Mouse (Mus musculus) urinary bladder, adult 2 months (tissue): Measurements from ENCODE around the gene Mrpl4. TPM values are rescaled to one million over a fixed set of nuclear protein-coding genes. Genes with fewer than 3 reads are reported as not detected.
"Not testable (repeated sequence)": the region's sequence is repeated elsewhere in the genome, so short reads cannot be mapped to it uniquely, and the experiment has no call there.

Source experiments
- DNase-seq: peaks from one replicate; pipeline ENCODE4 v3.0.0; 2022; ENCODE audit warnings: low spot score
- polyA plus RNA-seq: library from polyadenylated mRNA; depleted of rRNA; stranded (reverse); fragments of >200 nt; gene quantifications from 2 replicates; pipeline ENCODE4 v1.2.3, GENCODE M21; 2012

Mrpl4 gene
- polyA plus RNA-seq, 1 experiment: 78.8 TPM

GRCm38 (mm10) chr9:20986952-20987686 lies 15.4 kb upstream of the Mrpl4 start:
- no peak for DNase-seq

- DNase-seq: no peak
Observed at GRCm38 (mm10) chr9:20987953-20988352, 14.6 kb upstream of the Mrpl4 start.

DNA sequence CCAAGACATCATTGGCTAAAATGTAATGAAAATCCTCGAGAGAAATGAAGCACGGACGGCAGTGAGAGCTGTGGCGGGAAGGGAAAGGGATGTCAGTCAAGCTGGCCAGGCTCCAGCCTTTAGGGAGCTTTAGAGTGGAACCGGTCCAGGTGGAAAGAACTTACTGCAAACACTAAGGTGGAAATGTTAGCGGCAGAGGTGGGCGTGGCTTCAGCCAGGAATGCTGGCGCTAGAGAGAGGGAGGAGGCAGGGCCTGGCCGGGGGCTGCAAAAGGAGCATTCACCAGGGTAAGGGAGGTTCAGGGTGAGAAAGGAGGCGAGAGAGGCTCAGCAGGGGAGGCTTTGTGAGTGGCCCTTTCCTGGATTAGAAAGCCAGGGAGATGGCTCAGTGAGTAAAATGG lies 11.7 kb upstream of the Mrpl4 start:
- no peak for DNase-seq

- DNase-seq: no peak
Observed at GRCm38 (mm10) chr9:20991587-20991986, 11.0 kb upstream of the Mrpl4 start.

DNA sequence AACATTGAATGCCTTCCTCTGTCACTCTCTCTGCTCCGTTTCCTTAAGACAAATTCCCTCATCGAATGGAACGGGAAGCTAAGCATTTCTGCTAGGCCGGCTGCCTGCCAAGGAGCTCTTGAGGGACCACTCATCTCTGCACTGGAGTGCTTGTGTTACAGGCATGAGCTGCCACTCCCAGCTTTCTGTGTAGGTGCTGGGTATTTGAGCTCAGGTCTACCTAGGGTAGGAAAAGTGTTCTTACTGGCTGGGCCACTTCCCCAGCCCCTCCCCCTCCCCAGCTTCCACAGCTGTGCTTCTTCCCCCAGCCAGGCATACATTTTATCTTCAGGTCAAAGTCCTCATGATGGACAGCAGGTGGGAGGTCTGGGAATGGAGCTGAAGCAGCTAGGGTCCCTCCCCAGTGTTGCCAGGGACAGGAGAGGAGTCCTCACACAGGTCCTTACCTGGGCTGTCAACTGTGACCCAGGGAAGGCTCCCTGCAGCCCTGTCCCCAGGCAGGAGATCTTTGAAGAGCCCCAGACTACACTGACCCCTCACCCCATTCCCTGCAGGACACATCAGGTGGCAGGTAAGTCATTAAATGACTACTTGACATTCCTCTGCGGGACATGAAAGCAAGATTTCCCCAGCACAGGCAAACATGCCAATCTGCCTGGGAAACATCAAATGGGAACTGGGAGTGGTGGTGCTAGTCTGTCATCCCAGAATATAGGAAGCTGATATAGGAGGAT lies 9.2 kb upstream of the Mrpl4 start:
- DNase-seq: no peak

DNA sequence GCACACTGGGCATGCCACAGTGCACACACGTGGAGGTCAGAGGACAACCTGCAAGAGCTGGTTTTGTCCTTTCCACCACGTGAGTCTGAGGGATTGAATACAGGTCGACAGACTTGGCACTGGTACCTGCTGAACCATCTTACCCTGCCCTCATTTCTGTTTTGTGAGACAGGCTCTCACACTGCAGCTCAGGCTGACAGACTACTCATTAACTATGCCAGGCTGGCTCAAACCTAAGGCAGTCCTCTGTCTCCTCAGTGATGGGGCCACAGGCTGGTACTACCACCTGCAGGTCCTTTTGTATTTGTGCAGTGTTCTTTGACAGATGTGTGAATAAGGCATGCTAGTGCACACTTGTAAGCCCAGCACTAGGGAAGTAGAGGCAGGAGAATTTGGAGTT lies 7.5 kb upstream of the Mrpl4 start:
- DNase-seq: no peak

GRCm38 (mm10) chr9:20997065-20997464 lies 5.5 kb upstream of the Mrpl4 start:
- no peak for DNase-seq

DNA sequence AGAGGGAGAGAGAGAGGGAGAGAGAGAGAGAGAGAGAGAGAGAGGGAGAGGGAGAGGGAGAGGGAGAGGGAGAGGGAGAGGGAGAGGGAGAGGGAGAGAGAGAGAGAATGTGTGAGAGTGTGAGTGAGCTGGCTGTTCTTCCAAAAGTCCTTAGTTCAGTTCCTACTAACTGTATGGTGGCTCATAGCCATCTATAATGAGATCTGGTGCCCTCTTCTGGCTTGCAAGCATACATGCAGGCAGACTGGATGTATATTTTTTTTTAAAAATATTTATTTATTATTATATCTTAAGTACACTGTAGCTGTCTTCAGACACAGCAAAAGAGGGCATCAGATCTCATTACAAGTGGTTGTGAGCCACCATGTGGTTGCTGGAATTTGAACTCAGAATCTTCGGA lies 4.2 kb upstream of the Mrpl4 start:
- not testable (repeated sequence) for DNase-seq

DNA sequence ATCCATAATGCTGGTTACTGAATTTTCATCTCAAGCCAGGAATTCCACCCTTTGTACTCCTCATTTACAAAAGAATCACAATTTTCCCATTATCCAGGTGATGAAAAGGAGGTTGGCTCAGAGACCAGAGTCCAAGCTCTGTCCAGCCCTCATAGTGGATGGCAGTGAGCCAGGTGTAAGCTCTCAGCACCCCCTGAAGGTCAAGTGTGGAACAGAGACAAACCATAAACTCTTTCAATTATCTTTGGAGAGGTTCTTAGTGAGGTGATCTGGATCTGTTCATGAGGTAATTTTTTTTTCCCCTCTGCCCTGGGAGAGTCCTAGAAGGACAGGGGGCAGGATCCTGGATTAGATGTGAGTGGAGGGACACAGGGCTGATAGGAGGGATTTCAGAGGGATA lies 1.7 kb upstream of the Mrpl4 start:
- no peak for DNase-seq

- no peak for DNase-seq
Observed at GRCm38 (mm10) chr9:21001651-21002200, 812 bp upstream of the Mrpl4 start.

GRCm38 (mm10) chr9:21002270-21002626 lies 290 bp upstream of the Mrpl4 start:
- DNase-seq: no peak

- DNase-seq: no peak
Observed at GRCm38 (mm10) chr9:21007313-21007952, 4.9 kb downstream of the Mrpl4 start.

- no peak for DNase-seq
Observed at GRCm38 (mm10) chr9:21008007-21008406, 5.5 kb downstream of the Mrpl4 start.

- DNase-seq: no peak
Observed at GRCm38 (mm10) chr9:21010362-21010761, 7.8 kb downstream of the Mrpl4 start.

- not testable (repeated sequence) for DNase-seq
Observed at GRCm38 (mm10) chr9:21010939-21011541, 8.5 kb downstream of the Mrpl4 start.

- no peak for DNase-seq
Observed at GRCm38 (mm10) chr9:21011846-21012312, 9.3 kb downstream of the Mrpl4 start.

DNA sequence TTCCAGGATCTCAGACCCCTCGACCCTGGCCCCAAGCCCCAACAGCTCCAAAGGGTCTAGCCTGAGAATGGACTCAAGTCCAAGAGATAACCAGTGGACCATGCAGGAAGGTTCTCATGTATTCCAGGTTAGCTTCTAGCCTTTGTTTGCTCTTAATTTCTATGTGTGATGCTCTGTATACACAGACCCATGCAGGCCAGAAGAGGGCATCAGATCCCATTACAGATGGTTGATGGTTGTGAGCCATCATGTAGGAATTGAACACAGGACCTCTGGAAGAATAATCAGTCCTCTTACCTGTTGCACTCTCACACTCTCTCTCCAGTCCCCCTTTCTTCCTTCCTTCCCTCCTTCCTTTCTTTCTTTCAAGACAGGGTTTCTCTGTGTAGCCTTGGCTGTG lies 9.8 kb downstream of the Mrpl4 start:
- DNase-seq: no peak

DNA sequence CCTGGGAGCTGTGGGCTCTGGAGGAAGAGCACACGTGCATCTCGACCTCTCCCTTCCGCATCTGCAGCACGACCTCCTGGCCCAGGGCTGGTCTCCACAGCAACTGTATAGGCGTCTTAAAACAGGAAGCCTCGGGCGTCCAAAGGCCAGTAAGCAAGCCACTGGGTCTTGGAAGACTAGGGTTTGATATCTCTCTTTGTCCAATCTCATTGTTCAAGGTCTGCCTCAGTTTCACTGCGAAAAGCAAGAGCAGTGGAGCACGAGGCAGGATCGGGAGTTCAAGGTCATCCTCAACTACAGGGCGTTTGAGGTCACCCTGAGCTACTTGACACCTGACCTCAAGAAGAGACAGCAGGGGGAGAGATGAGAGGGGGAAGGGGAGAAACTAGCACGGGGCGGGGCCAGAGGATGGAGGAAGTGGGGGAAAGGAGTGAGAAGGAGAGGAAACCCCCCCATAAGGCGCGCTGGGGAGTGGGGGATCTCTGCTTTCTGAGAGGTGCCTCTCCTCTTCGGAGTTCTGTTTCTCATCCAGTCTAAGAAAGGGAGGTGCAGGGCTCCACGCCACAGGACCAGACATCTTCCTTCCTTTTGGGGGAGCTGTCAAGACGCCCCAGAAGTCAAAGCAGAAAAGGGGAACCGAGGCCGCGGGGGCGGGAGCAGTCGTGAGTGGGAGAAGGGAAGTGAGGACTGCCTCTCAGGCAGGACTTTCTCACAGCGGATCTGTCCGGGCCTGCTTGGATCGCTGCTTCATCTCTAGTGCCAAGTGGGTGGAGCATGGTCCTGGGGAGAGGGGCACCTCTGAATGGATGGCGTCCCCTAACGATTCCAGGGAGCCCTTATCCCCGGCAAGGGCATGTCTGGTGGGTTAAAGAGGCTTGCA lies 12.4 kb downstream of the Mrpl4 start:
- no peak for DNase-seq

DNA sequence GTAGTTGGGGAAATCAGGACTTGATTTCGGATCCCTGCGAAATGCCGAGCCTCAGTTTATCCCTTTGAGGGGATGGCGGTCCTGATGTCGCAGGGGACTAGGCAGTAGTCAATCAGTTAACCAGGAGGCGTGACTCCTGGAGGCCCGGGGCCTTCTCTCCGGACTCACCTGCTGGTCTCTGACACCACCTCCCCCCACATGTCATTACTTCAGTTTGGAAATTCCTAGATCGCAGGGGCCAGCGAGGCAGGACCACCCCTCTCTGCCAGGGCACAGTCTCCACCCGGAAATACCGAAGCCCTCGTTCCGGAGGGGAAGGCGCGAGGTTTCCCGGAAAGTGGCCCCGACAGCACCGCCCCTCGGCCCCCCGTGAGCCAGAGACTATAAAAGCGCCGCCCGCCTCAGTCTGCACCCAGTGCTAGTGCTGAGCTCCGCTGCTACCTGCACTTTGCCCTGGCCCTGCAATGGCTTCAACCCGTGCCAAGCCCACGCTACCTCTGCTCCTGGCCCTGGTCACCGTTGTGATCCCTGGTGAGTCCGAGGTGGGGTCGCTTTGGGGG lies 13.1 kb downstream of the Mrpl4 start, which contains the start of gene Icam1:
Icam1 (plus strand) TSS at position 415 of the 560 bp plus-strand sequence.
- no peak for DNase-seq

DNA sequence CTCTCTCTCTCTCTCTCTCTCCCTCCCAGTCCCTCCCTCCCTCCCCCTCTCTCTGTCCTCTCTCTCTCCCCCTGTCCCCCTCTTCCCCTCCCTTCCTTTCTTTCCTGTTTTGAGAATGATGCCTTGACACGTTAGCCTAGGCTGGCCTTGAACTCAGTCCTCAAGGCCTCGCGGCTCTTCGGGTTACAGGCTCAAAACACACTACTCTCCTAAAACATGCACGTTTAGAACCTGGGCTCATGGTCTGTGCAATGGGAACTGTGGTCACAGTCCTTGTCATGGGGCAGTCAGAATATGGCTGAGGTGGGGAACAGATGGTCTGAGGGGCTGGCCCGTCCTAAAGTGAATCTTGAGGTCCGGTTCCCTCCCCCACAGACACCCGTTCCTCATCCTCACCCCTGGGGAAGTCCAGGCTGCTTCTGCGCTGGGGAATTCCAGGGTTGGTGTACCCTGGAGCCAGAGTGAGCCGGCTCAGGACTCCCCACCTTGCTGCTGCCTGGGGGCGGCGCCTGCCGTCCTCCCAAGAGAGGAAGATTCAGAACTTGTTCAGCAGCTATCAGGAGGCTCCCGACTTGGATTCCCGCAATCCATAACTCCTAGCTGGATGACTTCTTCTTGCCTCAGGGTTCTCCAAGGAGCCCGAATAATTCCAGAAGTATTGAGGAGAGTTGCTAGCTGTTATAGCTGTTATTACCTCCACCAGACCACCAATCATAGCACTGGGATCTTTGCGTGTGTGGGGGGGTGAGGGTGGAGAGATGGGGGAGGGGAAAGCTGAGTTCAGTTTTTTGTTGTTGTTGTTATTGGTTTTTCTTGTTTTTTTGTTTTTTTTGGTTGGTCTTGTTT lies 14.0 kb downstream of the Mrpl4 start:
- no peak for DNase-seq
